Mouse (Mus musculus): ENCODE data around the gene Exosc9. TPM values are rescaled to one million over a fixed set of nuclear protein-coding genes. Genes with fewer than 3 reads are reported as not detected.

Exosc9 gene
- polyA plus RNA-seq, 1 experiment from 2014 or later: 48.6 TPM

DNA sequence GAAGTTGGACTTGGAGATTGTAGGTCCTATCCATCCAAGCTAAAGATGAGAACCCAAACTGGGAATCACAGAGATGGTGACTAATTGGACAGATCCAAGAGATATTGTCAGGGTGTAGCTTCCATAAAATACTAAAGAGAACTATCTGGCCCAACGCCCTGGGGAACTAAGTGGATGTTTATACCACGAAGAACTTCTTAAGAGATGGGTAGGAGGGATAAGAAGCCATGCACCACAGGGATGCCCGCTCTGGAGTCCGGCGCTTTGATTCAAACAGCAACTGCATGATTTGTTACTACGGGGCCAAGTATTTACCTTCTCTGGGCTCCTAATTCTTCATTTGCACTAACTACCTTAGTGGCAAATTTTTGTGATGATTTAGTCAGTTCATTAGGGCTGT, 60.3 kb downstream of the Exosc9 start:
- no peaks in the 10 kb centered on the region for H3K27me3 ChIP-seq (ENCODE audit: insufficient read depth, low read length)
- H3K4me1 ChIP-seq (replicated peaks; ENCODE audit: insufficient read depth, low read length): no peaks in the 10 kb centered on the region; the same call in 1 of the 2 replicates
- no peak for TF ChIP-seq CTCF (IDR thresholded peaks at IDR 0.05; ENCODE audit: low read depth)
- peak; percentile 6 for DNase-seq (ENCODE audit: low spot score)
- WGBS: 3% methylated on average over 6 of the region's 6 CpGs
- no peaks in the 10 kb centered on the region for H3K36me3 ChIP-seq (ENCODE audit: insufficient read depth, low read length)
- H3K27ac ChIP-seq: no peak overlapping the region
- peak overlapping the region; percentile 72 for H3K9ac ChIP-seq (ENCODE audit: low read depth, low read length)
- ATAC-seq (replicated peaks; ENCODE audit: low FRiP score, low read depth): no peak
- H3K4me3 ChIP-seq (replicated peaks; ENCODE audit: low read depth, low read length): peak overlapping the region; percentile 71
- peak overlapping the region; percentile 77 for H3K4me2 ChIP-seq (ENCODE audit: low read length)
- H3K9me3 ChIP-seq (replicated peaks; ENCODE audit: low read length): no peaks in the 10 kb centered on the region

- H3K27ac ChIP-seq: no peak within 1 kb of the TSS
- H3K4me3 ChIP-seq (replicated peaks; ENCODE audit: low read depth, low read length): peak within 1 kb of the TSS; percentile 71
- H3K9ac ChIP-seq (ENCODE audit: low read depth, low read length): peak within 1 kb of the TSS; percentile 72
- ATAC-seq (replicated peaks; ENCODE audit: low FRiP score, low read depth): peak; percentile 99
- 3% methylated on average over 38 of the region's 38 CpGs for WGBS
- no peaks in the 10 kb centered on the region for H3K27me3 ChIP-seq (ENCODE audit: insufficient read depth, low read length)
- no peaks in the 10 kb centered on the region for H3K36me3 ChIP-seq (ENCODE audit: insufficient read depth, low read length)
- peak; percentile 3; the same call in 1 of the 2 replicates for TF ChIP-seq CTCF (IDR thresholded peaks at IDR 0.05; ENCODE audit: low read depth)
- DNase-seq (ENCODE audit: low spot score): peak; percentile 98
- no peaks in the 10 kb centered on the region for H3K9me3 ChIP-seq (replicated peaks; ENCODE audit: low read length)
- no peaks in the 10 kb centered on the region; the same call in 1 of the 2 replicates for H3K4me1 ChIP-seq (replicated peaks; ENCODE audit: insufficient read depth, low read length)
- peak within 1 kb of the TSS; percentile 77 for H3K4me2 ChIP-seq (ENCODE audit: low read length)
Measured at GRCm38 (mm10) chr3:36613202-36613907, 60.9 kb downstream of the Exosc9 start, which contains the start of gene Bbs7. Gene Bbs7 (minus strand): TSS chr3:36613477.

DNA sequence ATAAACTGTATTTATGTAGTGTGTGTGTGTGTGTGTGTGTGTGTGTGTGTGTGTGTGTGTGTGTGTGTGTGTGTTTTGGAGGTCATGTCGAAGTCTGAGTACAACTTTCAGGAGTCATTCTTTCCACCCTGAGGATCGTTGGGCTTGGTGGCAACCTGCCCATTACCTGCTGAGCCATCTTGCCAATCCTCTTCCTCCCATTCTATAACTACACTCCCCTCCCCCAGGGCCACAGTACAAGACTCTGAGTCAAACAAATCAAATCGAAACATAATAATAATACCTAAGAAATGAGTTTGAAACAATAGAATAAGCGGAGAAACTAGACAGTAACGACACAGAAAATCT, 61.5 kb downstream of the Exosc9 start:
- ATAC-seq (replicated peaks; ENCODE audit: low FRiP score, low read depth): no peak
- Histone ChIP-seq H3K27me3 (ENCODE audit: insufficient read depth, low read length) (no peaks in the 10 kb centered on the region), H3K9me3 (replicated peaks; ENCODE audit: low read length) (no peaks in the 10 kb centered on the region), H3K4me2 (ENCODE audit: low read length) (peak overlapping the region; percentile 77; the same call in 1 of the 2 replicates), H3K4me3 (replicated peaks; ENCODE audit: low read depth, low read length) (no peak overlapping the region), H3K27ac (no peak overlapping the region), H3K4me1 (replicated peaks; ENCODE audit: insufficient read depth, low read length) (no peaks in the 10 kb centered on the region; the same call in 1 of the 2 replicates), H3K9ac (ENCODE audit: low read depth, low read length) (no peak overlapping the region), H3K36me3 (ENCODE audit: insufficient read depth, low read length) (no peaks in the 10 kb centered on the region)
- TF ChIP-seq CTCF (IDR thresholded peaks at IDR 0.05; ENCODE audit: low read depth): no peak
- no peak for DNase-seq (ENCODE audit: low spot score)
- WGBS: 61% methylated on average over 5 of the region's 5 CpGs

Other genes starting within 250 kb of the Exosc9 start
- 291 and 326 TPM in 2 replicates for gene Anxa5, start 76.7 kb upstream of the Exosc9 start, polyA plus RNA-seq (2015; fragmentation: Nextera tagmentation; extraction: Ambion mirVana)
- gene 1810062G17Rik, start 76.7 kb upstream of the Exosc9 start, polyA plus RNA-seq (2015; fragmentation: Nextera tagmentation; extraction: Ambion mirVana): 4.8 and 4.9 TPM in 2 replicates
- gene Gm11549, start 30.8 kb upstream of the Exosc9 start, polyA plus RNA-seq (2015; fragmentation: Nextera tagmentation; extraction: Ambion mirVana): not detected in 2 replicates
- 74.9 and 81.3 TPM in 2 replicates for gene Ccna2, start 19.5 kb downstream of the Exosc9 start, polyA plus RNA-seq (2015; fragmentation: Nextera tagmentation; extraction: Ambion mirVana)
- 14.3 and 15.1 TPM in 2 replicates for gene Bbs7, start 60.9 kb downstream of the Exosc9 start, polyA plus RNA-seq (2015; fragmentation: Nextera tagmentation; extraction: Ambion mirVana)
- 5.5 and 6.0 TPM in 2 replicates for gene Trpc3, start 137.6 kb downstream of the Exosc9 start, polyA plus RNA-seq (2015; fragmentation: Nextera tagmentation; extraction: Ambion mirVana)

Data from kidney, postnatal 0 days (tissue).